Mouse (Mus musculus) adrenal gland, postnatal 25 days (tissue): Measurements from ENCODE around the gene Bex4. TPM values are rescaled to one million over a fixed set of nuclear protein-coding genes. Genes with fewer than 3 reads are reported as not detected.

ENCODE experiments used
- DNase-seq: peaks from one replicate; pipeline ENCODE4 v3.0.0; 2021; ENCODE audit warnings: mixed read lengths
- microRNA-seq, 2 experiments: library from miRNA; unstranded; fragments of <30 nt; microRNA quantifications; one replicate each; pipeline ENCODE4 v1.2.0; 2021
- total RNA-seq: library from RNA; stranded (reverse); gene quantifications from 2 replicates; pipeline ENCODE4 v1.2.3, GENCODE M21; 2021

Bex4 gene
- total RNA-seq, 1 experiment from 2014 or later = 10.3 TPM

- no peak for DNase-seq
Observed at GRCm38 (mm10) chrX:136183107-136183506, 44.3 kb downstream of the Bex4 start.

Small RNA genes within 50 kb of the gene (microRNA-seq; reads per million reads assigned to microRNA genes)
- gene Mir6383 = 0 reads per million in 2 experiments

Other genes starting within 250 kb of the Bex4 start
- gene Arxes2, start 145.2 kb upstream of the Bex4 start, total RNA-seq = 23.5 and 25.4 TPM in 2 replicates
- gene Arxes1, start 105.6 kb upstream of the Bex4 start, total RNA-seq = 4.0 and 5.5 TPM in 2 replicates
- 16.1 and 27.7 TPM in 2 replicates for gene Bex2, start 70.8 kb upstream of the Bex4 start, total RNA-seq
- not detected in 2 replicates for gene Nxf3, start 53.7 kb upstream of the Bex4 start, total RNA-seq
- gene Tceal8, start 33.3 kb downstream of the Bex4 start, total RNA-seq = 44.4 and 51.1 TPM in 2 replicates
- 2.1 and 4.1 TPM in 2 replicates for gene Tceal5, start 64.9 kb downstream of the Bex4 start, total RNA-seq
- gene Tceal7, start 75.8 kb downstream of the Bex4 start, total RNA-seq = not detected in 2 replicates
- 12.5 and 12.7 TPM in 2 replicates for gene Bex1, start 76.5 kb downstream of the Bex4 start, total RNA-seq
- gene Tceal9, start 106.1 kb downstream of the Bex4 start, total RNA-seq = 363 and 423 TPM in 2 replicates
- 128 and 147 TPM in 2 replicates for gene Bex3, start 131.3 kb downstream of the Bex4 start, total RNA-seq